Mouse (Mus musculus) kidney, embryonic 16.5 days (tissue): ENCODE measurements at regions not wholly inside any gene's neighbourhood (a gene's known extent, or its start where the extent isn't known, plus 50 kb on each side); places are given as distances from the start of the nearest gene placed in this dataset.

Experiments used
- ATAC-seq: fragments of 200-750 bp; cut with Nextera tagmentation; 2 replicates; pipeline ENCODE4 v1.8.0; 2017; ENCODE audit warnings: moderate TSS enrichment; ENCODE audit not compliant: low FRiP score, low TSS enrichment
- H3K27ac ChIP-seq: fragments of 300-500 bp; sonication (generic); 2 replicates; pipeline ENCODE4 v1.5.1; 2014; ENCODE audit warnings: low read length
- H3K27me3 ChIP-seq: fragments of 300-500 bp; sonication (generic); 2 replicates; pipeline ENCODE4 v1.6.1; 2014; ENCODE audit warnings: low read length, control low read depth, mixed read lengths; ENCODE audit not compliant: insufficient read depth
- H3K36me3 ChIP-seq: fragments of 300-500 bp; sonication (generic); 2 replicates; pipeline ENCODE4 v1.6.1; 2014; ENCODE audit warnings: low read length, control low read depth, mixed read lengths; ENCODE audit not compliant: insufficient read depth
- H3K4me1 ChIP-seq: fragments of 300-500 bp; sonication (generic); 2 replicates; pipeline ENCODE4 v1.6.1; 2014; ENCODE audit warnings: low read length, control low read depth, mixed read lengths; ENCODE audit not compliant: insufficient read depth
- H3K4me2 ChIP-seq: fragments of 300-500 bp; sonication (generic); replicated peaks from 2 replicates; pipeline ENCODE4 v1.6.1; 2014; ENCODE audit warnings: low read depth, low read length
- H3K4me3 ChIP-seq: fragments of 300-500 bp; sonication (generic); 2 replicates; pipeline ENCODE4 v1.5.1; 2014; ENCODE audit warnings: mild to moderate bottlenecking, low read length
- H3K9ac ChIP-seq: fragments of 300-500 bp; sonication (generic); replicated peaks from 2 replicates; pipeline ENCODE4 v1.6.1; 2014; ENCODE audit warnings: low read length
- H3K9me3 ChIP-seq: fragments of 300-500 bp; sonication (generic); 2 replicates; pipeline ENCODE4 v1.6.1; 2016; ENCODE audit warnings: low read length, control low read depth
- WGBS: fragments of 180-500 bp; shearing (Covaris S2); extraction: QIAGEN DNeasy Blood & Tissue Kit; methylation state at CpG from one replicate; pipeline ENCODE4 v1.1.7; 2014; 5-methylcytosine and 5-hydroxymethylcytosine counted together

GRCm38 (mm10) chr10:16438414-16438813 lies 1284.6 kb upstream of the Cited2 start:
- ATAC-seq = no peak
- Histone ChIP-seq H3K4me2 (no peak overlapping the region), H3K9me3 (no peaks in the 10 kb centered on the region), H3K9ac (no peak overlapping the region), H3K36me3 (no peaks in the 10 kb centered on the region), H3K27me3 (no peaks in the 10 kb centered on the region), H3K27ac (no peak overlapping the region), H3K4me1 (no peaks in the 10 kb centered on the region), H3K4me3 (no peak overlapping the region)
- WGBS = 81% methylated on average over 4 of the region's 4 CpGs

DNA sequence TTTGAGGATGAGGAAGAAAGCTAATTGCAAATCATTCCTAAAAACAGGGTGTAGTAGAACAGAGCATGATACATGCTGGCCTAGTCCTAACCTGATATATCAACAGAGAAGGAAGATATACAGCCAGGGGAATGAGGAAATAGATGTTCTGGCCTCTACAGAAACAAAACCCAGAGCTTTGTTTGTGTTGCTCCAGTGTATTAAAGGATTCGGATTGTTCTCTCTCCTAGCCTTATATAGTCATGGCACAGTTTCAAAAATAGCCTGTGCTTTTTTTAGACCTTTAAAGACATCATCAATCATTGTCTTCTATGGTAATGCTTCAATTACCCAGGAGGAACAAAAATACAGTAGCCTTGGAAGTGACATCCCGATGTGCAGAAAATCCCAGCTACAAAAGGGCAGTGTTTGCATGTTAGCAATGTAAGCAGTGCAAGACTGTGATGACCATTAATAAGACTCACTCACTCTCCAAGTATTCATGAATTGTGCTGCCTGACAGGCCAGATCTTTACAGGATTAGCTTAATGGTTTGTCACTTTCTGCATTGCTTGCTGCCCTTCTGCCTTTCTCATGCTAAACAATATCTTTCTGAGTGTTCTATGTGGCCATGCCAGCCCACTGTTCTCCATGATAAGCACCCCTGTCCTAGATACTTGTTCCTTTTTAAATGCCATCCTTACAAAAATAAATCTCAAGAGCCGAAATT lies 1281.9 kb upstream of the Cited2 start:
- H3K36me3 ChIP-seq = no peaks in the 10 kb centered on the region
- no peak overlapping the region for H3K9ac ChIP-seq
- no peak overlapping the region for H3K4me3 ChIP-seq
- H3K9me3 ChIP-seq = no peaks in the 10 kb centered on the region
- no peaks in the 10 kb centered on the region for H3K27me3 ChIP-seq
- no peaks in the 10 kb centered on the region for H3K4me1 ChIP-seq
- 21% methylated on average over 3 of the region's 3 CpGs for WGBS
- peak; percentile 31; the same call in 1 of the 2 replicates for ATAC-seq
- no peak overlapping the region for H3K4me2 ChIP-seq
- H3K27ac ChIP-seq = peak overlapping the region; percentile 11; the same call in 1 of the 2 replicates

GRCm38 (mm10) chr10:16441661-16442072 lies 1281.4 kb upstream of the Cited2 start:
- Histone ChIP-seq H3K27me3 (no peaks in the 10 kb centered on the region), H3K4me2 (no peak overlapping the region), H3K36me3 (no peaks in the 10 kb centered on the region), H3K4me3 (no peak overlapping the region), H3K9me3 (no peaks in the 10 kb centered on the region), H3K4me1 (no peaks in the 10 kb centered on the region), H3K27ac (no peak overlapping the region), H3K9ac (no peak overlapping the region)
- WGBS = 88% methylated on average over 2 of the region's 2 CpGs
- ATAC-seq = no peak

GRCm38 (mm10) chr10:16443901-16444300 lies 1279.1 kb upstream of the Cited2 start:
- no peak overlapping the region for H3K4me3 ChIP-seq
- H3K4me1 ChIP-seq = no peaks in the 10 kb centered on the region
- H3K27ac ChIP-seq = no peak overlapping the region
- no peak overlapping the region for H3K4me2 ChIP-seq
- no peak for ATAC-seq
- H3K36me3 ChIP-seq = no peaks in the 10 kb centered on the region
- H3K27me3 ChIP-seq = no peaks in the 10 kb centered on the region
- no peaks in the 10 kb centered on the region for H3K9me3 ChIP-seq
- H3K9ac ChIP-seq = no peak overlapping the region

DNA sequence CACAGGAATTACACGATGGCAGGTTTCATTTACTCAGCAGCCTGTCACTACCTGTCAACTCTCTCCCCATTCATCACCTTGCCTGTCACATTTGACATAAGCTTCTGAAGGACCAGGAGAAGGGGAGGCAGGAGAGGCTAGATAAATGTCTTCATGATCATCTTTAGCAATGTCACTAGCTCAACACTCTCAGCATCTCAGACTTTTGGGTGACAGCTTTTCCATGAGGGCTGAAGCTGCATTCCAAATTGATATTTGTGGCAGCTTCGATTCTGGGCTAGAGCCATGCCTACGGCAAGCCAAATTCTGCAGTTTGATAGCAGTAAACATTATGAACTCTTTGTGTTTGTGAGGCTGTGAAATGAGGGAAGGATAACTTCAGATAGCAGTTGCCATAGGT lies 1255.1 kb upstream of the Cited2 start:
- Histone ChIP-seq H3K4me1 (no peaks in the 10 kb centered on the region), H3K4me2 (no peak overlapping the region), H3K27me3 (no peaks in the 10 kb centered on the region), H3K9ac (no peak overlapping the region), H3K27ac (no peak overlapping the region), H3K9me3 (no peaks in the 10 kb centered on the region), H3K4me3 (no peak overlapping the region), H3K36me3 (no peaks in the 10 kb centered on the region)
- no peak for ATAC-seq
- WGBS = 75% methylated on average over 3 of the region's 3 CpGs

DNA sequence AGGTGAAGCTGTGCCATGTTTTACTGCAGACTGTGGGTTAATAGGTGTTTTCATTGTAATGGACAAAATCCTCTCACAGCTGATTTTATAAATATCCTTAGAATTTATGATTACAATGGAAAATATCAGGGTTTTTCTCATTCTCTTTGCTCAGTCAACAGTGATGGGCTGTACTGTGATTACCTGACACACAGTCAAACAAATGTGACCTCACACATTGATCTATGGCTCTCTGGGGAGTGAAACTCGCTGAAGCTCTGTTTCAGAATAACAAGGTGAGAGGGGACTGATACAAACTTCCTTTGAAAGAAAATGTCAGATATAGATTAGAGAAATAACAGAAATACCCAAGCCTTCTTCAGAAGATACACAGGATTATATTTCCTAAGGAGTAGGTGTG lies 1253.3 kb upstream of the Cited2 start:
- Histone ChIP-seq H3K27ac (no peak overlapping the region), H3K4me2 (no peak overlapping the region), H3K9ac (no peak overlapping the region), H3K27me3 (no peaks in the 10 kb centered on the region), H3K4me3 (no peak overlapping the region), H3K9me3 (no peaks in the 10 kb centered on the region), H3K36me3 (no peaks in the 10 kb centered on the region), H3K4me1 (no peaks in the 10 kb centered on the region)
- 17% methylated on average over 1 of the region's 1 CpGs for whole genome bisulfite sequencing
- ATAC-seq = no peak

DNA sequence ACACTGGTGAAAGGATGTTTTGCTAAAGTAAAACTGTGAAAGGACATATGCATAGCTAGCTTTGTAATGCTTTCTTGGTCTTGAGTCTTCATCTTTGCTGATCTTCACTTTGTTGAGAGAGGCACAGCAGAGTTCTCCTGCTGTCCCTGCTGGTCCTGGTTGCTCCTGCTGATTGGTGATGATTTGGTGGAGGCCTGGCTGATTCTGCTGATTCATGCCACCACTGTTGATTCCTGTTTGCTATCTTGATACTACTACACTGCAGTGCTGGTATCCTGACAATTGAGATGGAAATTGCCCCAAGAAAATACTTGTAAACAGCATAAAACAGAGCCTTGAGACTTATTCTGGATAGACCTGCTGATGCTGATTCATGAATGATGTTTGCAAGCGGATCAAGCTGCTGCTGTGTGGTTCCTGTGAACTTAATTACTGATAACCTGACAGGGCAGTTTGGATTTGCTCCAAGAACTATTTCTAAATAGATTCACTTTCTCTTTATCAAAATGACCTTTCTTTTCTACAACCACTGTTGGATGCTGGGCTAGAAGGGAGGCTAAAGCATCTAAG lies 1249.0 kb upstream of the Cited2 start:
- H3K9ac ChIP-seq = no peak overlapping the region
- WGBS = 45% methylated on average over 1 of the region's 1 CpGs
- H3K27me3 ChIP-seq = no peaks in the 10 kb centered on the region
- no peak overlapping the region for H3K4me2 ChIP-seq
- no peak overlapping the region for H3K27ac ChIP-seq
- no peaks in the 10 kb centered on the region for H3K9me3 ChIP-seq
- no peak for ATAC-seq
- H3K36me3 ChIP-seq = no peaks in the 10 kb centered on the region
- H3K4me1 ChIP-seq = no peaks in the 10 kb centered on the region
- no peak overlapping the region for H3K4me3 ChIP-seq

- no peaks in the 10 kb centered on the region for H3K36me3 ChIP-seq
- 81% methylated on average over 1 of the region's 1 CpGs for WGBS
- no peaks in the 10 kb centered on the region for H3K9me3 ChIP-seq
- H3K9ac ChIP-seq = no peak overlapping the region
- ATAC-seq = no peak
- no peak overlapping the region for H3K27ac ChIP-seq
- no peaks in the 10 kb centered on the region for H3K27me3 ChIP-seq
- no peaks in the 10 kb centered on the region for H3K4me1 ChIP-seq
- no peak overlapping the region for H3K4me2 ChIP-seq
- no peak overlapping the region for H3K4me3 ChIP-seq
Observed at GRCm38 (mm10) chr10:16498580-16498979, 1224.4 kb upstream of the Cited2 start.

DNA sequence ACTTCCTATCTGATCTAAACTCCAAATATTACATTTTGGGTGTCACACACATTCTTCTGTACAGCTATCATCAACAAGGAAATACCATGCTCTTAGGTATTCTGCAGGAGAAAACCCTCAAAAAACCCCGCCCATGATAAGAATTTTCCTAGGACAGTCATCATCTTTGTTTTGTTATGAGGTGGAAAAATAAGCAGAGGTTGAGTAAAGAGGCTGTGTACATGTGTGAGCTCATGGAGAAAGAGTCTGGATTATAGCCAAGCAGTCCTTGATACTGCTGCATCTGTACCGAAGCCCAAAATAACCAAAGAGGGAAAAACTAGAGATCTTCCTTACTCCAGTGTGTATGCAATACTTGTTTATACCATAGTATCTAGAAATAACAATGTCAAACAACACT lies 1215.3 kb upstream of the Cited2 start:
- H3K4me2 ChIP-seq = no peak overlapping the region
- WGBS = 67% methylated on average over 2 of the region's 2 CpGs
- H3K4me1 ChIP-seq = no peaks in the 10 kb centered on the region
- H3K36me3 ChIP-seq = no peaks in the 10 kb centered on the region
- H3K4me3 ChIP-seq = no peak overlapping the region
- no peaks in the 10 kb centered on the region for H3K27me3 ChIP-seq
- no peak overlapping the region for H3K27ac ChIP-seq
- no peaks in the 10 kb centered on the region for H3K9me3 ChIP-seq
- ATAC-seq = no peak
- no peak overlapping the region for H3K9ac ChIP-seq

DNA sequence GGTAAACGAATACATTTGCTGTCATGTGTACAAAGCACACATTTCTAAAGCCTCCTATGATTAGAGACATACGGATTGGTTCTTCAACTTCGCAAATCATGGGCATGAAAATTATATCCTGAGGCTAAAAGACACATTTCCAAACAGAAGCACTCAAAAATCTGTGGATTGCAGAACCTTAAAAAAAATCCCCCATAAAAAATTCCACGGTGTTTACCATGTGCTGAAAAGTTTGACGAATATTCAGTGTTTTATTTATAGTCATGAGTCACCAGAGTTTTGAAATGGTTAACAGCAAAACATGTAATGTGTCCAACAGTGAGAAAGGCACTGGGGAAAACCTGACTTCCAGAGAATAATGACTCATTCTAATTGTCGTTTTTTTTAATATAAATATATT lies 1214.9 kb upstream of the Cited2 start:
- H3K9ac ChIP-seq = no peak overlapping the region
- no peaks in the 10 kb centered on the region for H3K27me3 ChIP-seq
- no peaks in the 10 kb centered on the region for H3K4me1 ChIP-seq
- 56% methylated on average over 6 of the region's 6 CpGs for WGBS
- H3K36me3 ChIP-seq = no peaks in the 10 kb centered on the region
- H3K27ac ChIP-seq = no peak overlapping the region
- no peak overlapping the region for H3K4me2 ChIP-seq
- H3K4me3 ChIP-seq = no peak overlapping the region
- H3K9me3 ChIP-seq = no peaks in the 10 kb centered on the region
- ATAC-seq = no peak
